Mouse (Mus musculus) liver, adult 2 months (tissue): Measurements from ENCODE around the gene Aqp7.

Experiments used
- CTCF ChIP-seq: fragments of 200-500 bp; IDR thresholded peaks from 2 replicates; pipeline ENCODE4 v1.5.1; 2011; ENCODE audit warnings: low read depth, low read length, control low read depth
- POLR2A ChIP-seq: fragments of 200-500 bp; IDR thresholded peaks from 2 replicates; pipeline ENCODE4 v1.6.1; 2011; ENCODE audit warnings: low read length, control low read depth; ENCODE audit not compliant: insufficient read depth; ENCODE audit errors: extremely low read depth

DNA sequence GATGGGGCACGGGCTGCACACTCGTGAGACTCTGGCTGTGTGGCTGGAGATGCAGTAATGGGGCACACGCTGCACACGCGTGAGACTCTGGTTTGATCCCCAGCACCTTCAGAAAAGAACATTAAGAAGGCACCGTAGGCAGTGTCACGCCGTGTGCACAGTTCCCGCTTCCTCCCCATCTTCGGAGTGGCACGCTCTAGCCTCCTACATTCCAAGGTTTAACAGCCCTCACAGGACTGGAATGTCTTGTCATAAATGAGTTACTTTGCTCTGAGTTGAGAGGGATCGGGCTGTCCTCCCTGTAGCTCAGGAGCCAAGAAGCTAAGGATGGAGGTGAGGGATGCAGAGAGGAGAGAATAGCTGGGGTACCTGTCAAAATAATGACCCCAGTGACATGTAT lies 5.1 kb downstream of the Aqp7 start:
- TF ChIP-seq CTCF (no peak), POLR2A (no peak)
